Mouse (Mus musculus): ENCODE results near the gene Dlgap3. TPM values are rescaled to one million over a fixed set of nuclear protein-coding genes. Genes with fewer than 3 reads are reported as not detected.

Gene Dlgap3
- total RNA-seq, 2 experiments from 2014 or later, result 4.9 to 6.1 TPM

- DNase-seq (ENCODE audit: low spot score in 2 of 2), result no peak
Observed at GRCm38 (mm10) chr4:127174075-127174899, 5.3 kb downstream of the Dlgap3 start.

GRCm38 (mm10) chr4:127174900-127175278, 5.9 kb downstream of the Dlgap3 start:
- DNase-seq (ENCODE audit: low spot score in 2 of 2), result no peak

GRCm38 (mm10) chr4:127177961-127178360, 9.0 kb downstream of the Dlgap3 start:
- DNase-seq (ENCODE audit: low spot score in 2 of 2), result no peak

- no peak for DNase-seq (ENCODE audit: low spot score in 2 of 2)
Observed at GRCm38 (mm10) chr4:127178671-127179070, 9.7 kb downstream of the Dlgap3 start.

DNA sequence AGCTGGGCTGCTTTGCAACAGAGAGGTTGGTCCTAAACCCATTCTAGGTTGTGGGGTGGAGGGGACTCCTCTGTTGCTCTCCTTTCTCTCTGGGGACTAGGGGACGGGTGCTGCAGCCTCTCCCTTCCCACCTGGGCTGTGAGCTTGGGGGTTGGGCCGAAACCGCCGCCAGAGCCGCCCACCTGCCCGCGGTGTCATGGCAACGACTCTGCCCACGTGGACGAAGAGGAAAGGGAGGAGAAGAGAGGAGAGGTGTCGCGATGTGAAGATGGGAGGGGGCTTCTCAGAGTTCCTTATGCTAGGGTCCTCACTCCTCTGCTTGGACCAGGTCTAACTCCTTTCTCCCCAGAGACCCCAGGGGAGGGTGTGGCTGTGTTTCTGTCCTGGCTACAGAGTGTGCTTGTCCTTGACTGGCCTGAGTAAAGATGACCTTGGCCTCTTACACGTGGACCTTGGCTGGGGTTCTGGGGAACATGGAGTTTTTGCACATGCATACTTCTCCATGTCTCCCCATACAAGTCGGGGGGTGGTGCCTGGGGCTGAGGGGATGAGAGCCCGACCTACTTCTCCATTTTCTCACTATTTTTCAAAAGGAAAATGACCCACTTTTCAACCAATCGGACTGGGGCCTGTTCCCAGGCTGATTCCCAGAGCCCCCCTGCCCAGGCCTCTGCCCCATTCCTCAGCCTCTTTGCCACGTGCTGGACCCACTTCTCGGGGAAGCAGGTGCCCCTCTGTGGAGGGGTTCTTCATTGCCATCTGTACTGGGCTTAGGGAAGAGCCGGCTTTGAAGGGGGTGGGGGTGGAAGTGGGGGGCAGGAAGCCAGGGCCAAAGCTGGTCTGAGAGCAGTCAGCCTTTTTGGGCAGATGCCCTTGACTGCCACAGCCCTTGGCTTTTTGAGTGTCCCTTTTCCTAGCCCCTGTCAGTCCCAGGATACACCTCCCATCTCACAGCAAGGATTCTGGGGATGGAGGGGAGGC, 10.8 kb downstream of the Dlgap3 start:
- DNase-seq (ENCODE audit: low spot score in 2 of 2), result no peak

GRCm38 (mm10) chr4:127180450-127180840, 11.4 kb downstream of the Dlgap3 start:
- DNase-seq (ENCODE audit: low spot score in 2 of 2), result no peak

DNA sequence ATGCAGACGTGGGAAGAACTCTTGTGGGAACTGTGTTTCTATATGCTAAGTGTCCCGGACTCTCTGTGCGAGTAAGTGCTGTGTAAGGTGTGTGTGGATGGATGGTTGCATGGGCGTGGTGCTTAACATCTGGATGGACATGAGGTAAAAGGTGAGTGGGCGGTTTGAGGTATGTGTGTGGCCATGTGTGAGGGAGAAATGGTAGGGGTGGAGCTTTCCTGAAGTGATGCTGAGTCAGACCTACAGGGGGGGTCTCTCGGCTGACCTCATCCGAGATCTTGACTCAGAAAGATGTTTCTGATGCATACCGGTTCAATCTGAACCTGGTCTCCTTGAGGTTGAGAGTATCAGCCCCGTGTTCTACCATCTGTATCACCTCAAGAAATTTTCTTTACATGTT, 12.0 kb downstream of the Dlgap3 start:
- no peak for DNase-seq (ENCODE audit: low spot score in 2 of 2)

- DNase-seq (ENCODE audit: low spot score in 2 of 2), result no peak
Observed at GRCm38 (mm10) chr4:127183867-127184266, 14.9 kb downstream of the Dlgap3 start.

- no peak for DNase-seq (ENCODE audit: low spot score in 2 of 2)
Observed at GRCm38 (mm10) chr4:127190921-127191320, 21.9 kb downstream of the Dlgap3 start.

- DNase-seq (ENCODE audit: low spot score in 2 of 2), result no peak
Observed at GRCm38 (mm10) chr4:127192704-127193103, 23.7 kb downstream of the Dlgap3 start.

DNA sequence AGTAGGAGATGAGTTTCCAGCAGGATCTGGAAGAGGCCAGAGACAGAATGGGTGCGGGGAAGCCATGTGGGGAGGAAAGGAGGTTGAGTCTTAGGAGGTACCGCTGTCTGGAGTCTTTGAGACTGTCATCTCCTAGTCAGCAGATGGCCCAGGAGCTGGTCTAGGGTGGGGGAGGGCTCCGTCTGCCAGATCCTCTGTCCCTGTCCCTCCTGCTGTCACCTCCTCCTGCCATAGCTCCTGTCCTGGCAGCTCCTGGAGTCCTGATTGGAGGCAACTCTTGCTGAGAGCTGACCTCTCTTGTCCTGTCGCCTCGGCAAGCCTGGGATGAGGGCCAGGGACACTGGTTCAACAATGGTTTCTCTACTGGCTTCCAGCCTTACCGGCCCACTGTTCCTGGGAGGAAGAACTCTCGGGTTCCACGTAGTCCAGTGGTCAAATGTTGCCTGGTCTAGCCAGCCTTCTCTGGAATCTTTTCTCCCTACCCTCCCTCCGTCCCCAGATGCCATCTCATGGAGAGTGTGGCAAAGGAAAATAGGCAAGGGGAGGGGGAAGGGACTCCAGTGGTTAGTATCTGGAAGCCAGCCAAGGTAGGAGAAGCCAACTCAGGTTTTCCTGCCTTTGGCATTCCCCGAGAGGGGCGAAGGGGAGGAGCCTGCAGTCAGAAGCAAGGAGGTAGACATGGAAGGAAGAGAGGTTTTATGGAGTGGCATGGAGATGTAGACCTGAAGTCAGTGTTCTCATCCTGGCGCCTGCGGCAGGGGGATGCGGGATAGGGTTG, 24.6 kb downstream of the Dlgap3 start:
- DNase-seq (ENCODE audit: low spot score in 2 of 2), result no peak

- DNase-seq (ENCODE audit: low spot score in 2 of 2), result no peak
Observed at GRCm38 (mm10) chr4:127194477-127195269, 25.7 kb downstream of the Dlgap3 start.

GRCm38 (mm10) chr4:127198609-127199008, 29.6 kb downstream of the Dlgap3 start:
- no peak for DNase-seq (ENCODE audit: low spot score in 2 of 2)

DNA sequence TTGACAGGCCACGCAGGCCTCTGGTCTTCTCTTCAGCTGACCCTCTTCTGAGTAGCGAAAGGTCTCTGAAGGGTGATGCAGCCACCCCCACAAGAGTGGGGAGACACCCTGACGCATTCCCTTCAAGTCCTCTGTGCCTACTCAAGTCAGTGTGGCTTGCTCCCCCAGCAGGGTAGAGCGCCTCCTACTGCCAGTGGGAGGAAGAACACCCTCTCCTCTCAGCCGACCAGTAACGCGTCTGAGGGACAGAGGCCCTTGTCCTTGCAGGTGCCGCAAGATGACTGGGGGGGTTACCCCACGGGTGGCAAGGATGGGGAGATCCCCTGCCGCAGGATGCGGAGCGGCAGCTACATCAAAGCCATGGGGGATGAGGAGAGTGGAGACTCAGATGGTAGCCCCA, 30.4 kb downstream of the Dlgap3 start:
- no peak for DNase-seq (ENCODE audit: low spot score in 2 of 2)

- no peak for DNase-seq (ENCODE audit: low spot score in 2 of 2)
Observed at GRCm38 (mm10) chr4:127200164-127200722, 31.2 kb downstream of the Dlgap3 start.

DNA sequence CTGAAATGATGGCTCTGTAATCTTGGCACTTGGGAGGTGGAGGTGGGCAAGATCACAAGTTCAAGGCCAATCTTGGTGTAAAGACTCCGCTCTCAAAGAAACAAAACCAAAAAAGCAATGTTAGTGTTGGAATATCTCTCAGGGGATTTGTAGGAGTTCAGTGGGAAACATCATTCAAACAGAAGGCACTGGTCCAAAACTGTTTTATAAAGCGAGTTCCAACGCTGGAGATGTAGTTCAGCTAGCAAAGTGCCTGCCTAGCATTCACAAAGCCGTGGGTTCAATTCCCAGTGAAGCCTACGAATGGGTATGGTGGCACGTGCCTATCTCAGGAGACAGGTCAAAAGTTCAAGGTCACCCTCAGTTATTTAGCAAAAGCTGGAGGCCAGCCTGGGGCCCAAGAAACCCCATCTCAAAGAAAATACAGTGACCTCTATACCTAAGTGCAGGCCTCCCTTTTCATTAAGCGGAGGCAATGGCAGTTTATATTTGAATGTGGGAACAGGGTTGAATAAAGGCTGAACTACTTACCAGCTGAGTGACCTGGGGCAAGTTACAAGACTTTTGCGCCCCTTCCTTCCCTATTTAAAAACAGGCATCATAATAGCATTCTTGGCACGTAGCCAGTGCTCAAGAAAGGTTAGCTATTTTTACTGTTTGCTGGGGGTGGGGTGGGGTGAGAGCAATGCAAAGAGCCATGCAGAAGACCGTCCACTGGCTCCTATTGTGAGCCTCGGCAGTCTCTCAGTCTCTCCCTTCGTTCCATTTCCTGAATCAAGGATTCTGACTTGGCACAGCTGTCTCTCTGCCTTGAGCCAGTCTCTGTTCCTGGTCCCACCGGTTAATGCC, 32.0 kb downstream of the Dlgap3 start:
- DNase-seq (ENCODE audit: low spot score in 2 of 2), result no peak

GRCm38 (mm10) chr4:127203081-127203480, 34.1 kb downstream of the Dlgap3 start:
- DNase-seq (ENCODE audit: low spot score in 2 of 2), result no peak

- no peak for DNase-seq (ENCODE audit: low spot score in 2 of 2)
Observed at GRCm38 (mm10) chr4:127211318-127211717, 42.3 kb downstream of the Dlgap3 start.

DNA sequence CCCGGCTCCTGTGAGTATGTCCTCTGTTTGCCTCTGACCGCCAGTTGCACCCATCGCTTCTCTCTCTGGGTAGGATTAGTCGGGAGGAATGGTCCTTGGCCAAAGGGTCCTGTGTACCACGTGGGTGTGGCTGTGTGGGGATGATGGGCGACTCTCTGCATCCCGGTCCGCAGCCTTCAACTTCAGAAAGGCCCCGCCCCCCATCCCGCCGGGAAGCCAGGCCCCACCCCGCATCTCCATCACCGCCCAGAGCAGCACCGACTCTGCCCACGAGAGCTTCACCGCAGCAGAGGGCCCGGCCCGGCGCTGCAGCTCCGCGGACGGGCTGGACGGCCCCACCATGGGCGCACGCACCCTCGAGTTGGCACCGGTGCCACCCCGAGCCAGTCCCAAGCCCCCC, 45.5 kb downstream of the Dlgap3 start:
- DNase-seq (ENCODE audit: low spot score in 2 of 2), result no peak
